Mouse (Mus musculus) heart, adult 9 months (tissue): ENCODE results near the gene Rbbp4.

Source experiments
- DNase-seq, 2 experiments: peaks; one replicate each; pipeline ENCODE4 v3.0.0; 2022; ENCODE audit warnings: low spot score in 2 of 2

Rbbp4 gene

GRCm38 (mm10) chr4:129293702-129294101 is 41.5 kb downstream of the Rbbp4 start:
- no peak for DNase-seq

GRCm38 (mm10) chr4:129292831-129293230 is 42.3 kb downstream of the Rbbp4 start:
- DNase-seq: no peak

GRCm38 (mm10) chr4:129289671-129290070 is 45.5 kb downstream of the Rbbp4 start:
- no peak for DNase-seq

- peak; percentile 42 to 47 for DNase-seq
Observed at GRCm38 (mm10) chr4:129288067-129288466, 47.1 kb downstream of the Rbbp4 start.

GRCm38 (mm10) chr4:129287472-129287981 is 47.6 kb downstream of the Rbbp4 start, which contains the start of gene Sync:
Gene Sync (plus strand): TSS chr4:129287617.
- DNase-seq: peak; percentile 49 to 58

GRCm38 (mm10) chr4:129286683-129287471 is 48.3 kb downstream of the Rbbp4 start:
- DNase-seq: peak in 1 of 2 experiments; percentile 15

- peak; percentile 28 to 37 for DNase-seq
Observed at GRCm38 (mm10) chr4:129286001-129286682, 49.0 kb downstream of the Rbbp4 start.

- no peak for DNase-seq
Observed at GRCm38 (mm10) chr4:129284685-129285084, 50.5 kb downstream of the Rbbp4 start.

GRCm38 (mm10) chr4:129283226-129283625 is 51.9 kb downstream of the Rbbp4 start:
- no peak for DNase-seq

GRCm38 (mm10) chr4:129282786-129283185 is 52.4 kb downstream of the Rbbp4 start:
- no peak for DNase-seq

- DNase-seq: peak; percentile 85 to 93
Observed at GRCm38 (mm10) chr4:129276453-129276865, 58.7 kb downstream of the Rbbp4 start.

GRCm38 (mm10) chr4:129272756-129273046 is 62.5 kb downstream of the Rbbp4 start:
- DNase-seq: no peak

- no peak for DNase-seq
Observed at GRCm38 (mm10) chr4:129271991-129272755, 63.0 kb downstream of the Rbbp4 start.

- no peak for DNase-seq
Observed at GRCm38 (mm10) chr4:129268698-129269097, 66.5 kb downstream of the Rbbp4 start.

GRCm38 (mm10) chr4:129266821-129267220 is 68.3 kb downstream of the Rbbp4 start:
- DNase-seq: no peak

- DNase-seq: no peak
Observed at GRCm38 (mm10) chr4:129266191-129266590, 69.0 kb downstream of the Rbbp4 start.

GRCm38 (mm10) chr4:129263225-129264021 is 71.7 kb downstream of the Rbbp4 start:
- peak; percentile 68 to 71 for DNase-seq

- no peak for DNase-seq
Observed at GRCm38 (mm10) chr4:129261196-129261595, 74.0 kb downstream of the Rbbp4 start, which contains the start of gene C77080. Gene C77080 (minus strand): TSS chr4:129261404.

GRCm38 (mm10) chr4:129260678-129261077 is 74.5 kb downstream of the Rbbp4 start:
- DNase-seq: peak; percentile 56 to 67

GRCm38 (mm10) chr4:129259101-129259500 is 76.1 kb downstream of the Rbbp4 start:
- peak; percentile 58 to 74 for DNase-seq
